In the genomic region with DNA sequence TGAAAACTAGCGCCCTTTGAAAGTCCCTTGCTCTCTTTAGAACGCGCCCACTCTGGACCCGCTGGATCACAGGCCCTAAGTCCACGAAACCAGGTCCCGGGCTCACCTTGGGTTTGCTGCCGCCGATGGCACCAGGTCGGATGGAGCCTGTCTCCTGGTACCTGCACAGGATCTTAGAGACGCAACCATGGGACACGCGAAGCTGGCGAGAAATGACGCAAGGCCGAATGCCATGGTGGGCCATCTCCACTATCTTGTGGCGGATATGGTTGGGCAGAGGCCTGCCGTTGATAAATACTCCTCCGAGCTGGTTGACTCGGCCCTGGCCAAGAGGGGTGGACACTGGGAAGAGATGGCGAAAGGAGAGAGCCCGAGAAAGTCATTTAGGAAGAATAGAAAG, we compare ENCODE assay signal across 14 mouse cellular contexts. TPM values are rescaled to one million over a fixed set of nuclear protein-coding genes. Genes with fewer than 3 reads are reported as not detected.
A peak's percentile ranks its signal among the peaks of the same experiment; 100 is the strongest.
DNase-seq lines count a peak whose midpoint lies in the region; ATAC-seq and TF ChIP-seq lines count a peak whose summit lies in the region.
"Had no signal": no experiment of that assay in that cellular context is flagged by ENCODE, and none has a peak within 500 bp of the region (broad histone marks: within the 10 kb centered on the region; RNA-seq: fewer than 3 reads in every experiment).

No protein-coding gene starts in this region.

- peaks cover 98% of the 10 kb centered on the region for H3K27me3 ChIP-seq in heart, embryonic 10.5 days (ENCODE audit: insufficient read depth, poor library complexity, severe bottlenecking)
- H3K27me3 ChIP-seq in embryonic facial prominence, embryonic 15.5 days = peaks cover 69% of the 10 kb centered on the region
- H3K27me3 ChIP-seq in limb, embryonic 13.5 days = peaks cover 98% of the 10 kb centered on the region
- peaks cover 28% of the 10 kb centered on the region for H3K27me3 ChIP-seq in neural tube, embryonic 14.5 days (ENCODE audit: control insufficient read depth, insufficient read depth, low read length)
- H3K27me3 ChIP-seq in kidney, adult 2 months (replicated peaks; ENCODE audit: control insufficient read depth, insufficient read depth, low read length) = peaks cover 12% of the 10 kb centered on the region; the same call in 1 of the 2 replicates

- no peak for TF ChIP-seq CTCF in kidney, adult 2 months (conservative IDR thresholded peaks at IDR 0.05; ENCODE audit: insufficient read depth, insufficient read length, low read depth, low read length)

- no peak overlapping the region for H3K4me3 ChIP-seq in heart, embryonic 10.5 days
- peak overlapping the region; percentile 61 for H3K4me3 ChIP-seq in embryonic facial prominence, embryonic 15.5 days (replicated peaks)
- 0 out of 2 replicates have a peak overlapping the region, but pooled peaks have one; percentile 5 for H3K4me3 ChIP-seq in limb, embryonic 13.5 days
- H3K4me3 ChIP-seq in neural tube, embryonic 14.5 days (ENCODE audit: low read depth, low read length) = peak overlapping the region; percentile 31
- H3K4me3 ChIP-seq in kidney, adult 2 months (ENCODE audit: insufficient read depth, low read depth, low read length) = no peak overlapping the region

- peak; percentile 68 for DNase-seq in heart, embryonic 10.5 days (ENCODE audit: low spot score)
- no peak for DNase-seq in heart, postnatal 4 days
- no peak for DNase-seq in lung, postnatal 10 days
- no peak for DNase-seq in kidney, adult 2 months
- no peak for DNase-seq in cerebellum, adult 9-11 months
- DNase-seq: adrenal gland, adult 8-10 months; gastrocnemius, postnatal 14 days; kidney, adult 18-20 months; liver, embryonic 13.5 days had no signal

- TF ChIP-seq POLR2A in kidney, adult 2 months (IDR thresholded peaks at IDR 0.05; ENCODE audit: low read depth, low read length) = no peak

- ATAC-seq in embryonic facial prominence, embryonic 15.5 days (ENCODE audit: insufficient number of reproducible peaks, low FRiP score, low TSS enrichment, low read depth) = no peak
- ATAC-seq in limb, embryonic 13.5 days (ENCODE audit: low FRiP score, low read depth) = no peak
- no peak for ATAC-seq in neural tube, embryonic 14.5 days (ENCODE audit: low read depth)
- ATAC-seq: Patski had no signal

- no peaks in the 10 kb centered on the region for H3K9me3 ChIP-seq in heart, embryonic 10.5 days
- no peaks in the 10 kb centered on the region for H3K9me3 ChIP-seq in embryonic facial prominence, embryonic 15.5 days (replicated peaks)
- H3K9me3 ChIP-seq in limb, embryonic 13.5 days = no peaks in the 10 kb centered on the region
- no peaks in the 10 kb centered on the region for H3K9me3 ChIP-seq in neural tube, embryonic 14.5 days (ENCODE audit: control insufficient read depth, low read length)
- H3K9me3 ChIP-seq: liver, embryonic 13.5 days had no signal

- peak overlapping the region; percentile 66 for H3K4me2 ChIP-seq in embryonic facial prominence, embryonic 15.5 days (replicated peaks)
- peak overlapping the region; percentile 35 for H3K4me2 ChIP-seq in limb, embryonic 13.5 days (replicated peaks)
- H3K4me2 ChIP-seq in neural tube, embryonic 14.5 days (ENCODE audit: low read depth, low read length) = peak overlapping the region; percentile 32; the same call in 1 of the 2 replicates
- H3K4me2 ChIP-seq: liver, embryonic 13.5 days had no signal

- H3K4me1 ChIP-seq in heart, embryonic 10.5 days = peaks cover 16% of the 10 kb centered on the region
- H3K4me1 ChIP-seq in embryonic facial prominence, embryonic 15.5 days = peaks cover 17% of the 10 kb centered on the region
- peaks cover 20% of the 10 kb centered on the region for H3K4me1 ChIP-seq in limb, embryonic 13.5 days
- H3K4me1 ChIP-seq in neural tube, embryonic 14.5 days (ENCODE audit: control insufficient read depth, insufficient read depth, low read length) = 0 out of 2 replicates have a peak, but pooled peaks cover 6% of the 10 kb centered on the region
- H3K4me1 ChIP-seq in kidney, adult 2 months (ENCODE audit: control insufficient read depth, insufficient read depth, low read length) = no peaks in the 10 kb centered on the region

- no peak overlapping the region for H3K27ac ChIP-seq in heart, embryonic 10.5 days
- peak overlapping the region; percentile 91 for H3K27ac ChIP-seq in embryonic facial prominence, embryonic 15.5 days (replicated peaks)
- H3K27ac ChIP-seq in limb, embryonic 13.5 days = no peak overlapping the region
- H3K27ac ChIP-seq in neural tube, embryonic 14.5 days (ENCODE audit: low read depth, low read length) = no peak overlapping the region
- no peak overlapping the region for H3K27ac ChIP-seq in kidney, adult 2 months (ENCODE audit: insufficient read depth, low read depth, low read length)
- H3K27ac ChIP-seq: liver, embryonic 13.5 days; macrophage had no signal

- H3K9ac ChIP-seq in embryonic facial prominence, embryonic 15.5 days = peak overlapping the region; percentile 66
- no peak overlapping the region for H3K9ac ChIP-seq in limb, embryonic 13.5 days
- H3K9ac ChIP-seq in neural tube, embryonic 14.5 days (replicated peaks; ENCODE audit: low read depth, low read length) = peak overlapping the region; percentile 33
- H3K9ac ChIP-seq: liver, embryonic 13.5 days had no signal

- 2% methylated on average over 21 of the region's 21 CpGs for WGBS in heart, embryonic 10.5 days
- 5% methylated on average over 21 of the region's 21 CpGs for WGBS in embryonic facial prominence, embryonic 15.5 days
- 2% methylated on average over 21 of the region's 21 CpGs for WGBS in limb, embryonic 13.5 days
- WGBS in neural tube, embryonic 14.5 days = 2% methylated on average over 21 of the region's 21 CpGs
- WGBS in kidney, adult 2 months = 7% methylated on average over 21 of the region's 21 CpGs

- H3K36me3 ChIP-seq in heart, embryonic 10.5 days = no peaks in the 10 kb centered on the region
- H3K36me3 ChIP-seq in embryonic facial prominence, embryonic 15.5 days = no peaks in the 10 kb centered on the region
- H3K36me3 ChIP-seq in limb, embryonic 13.5 days = no peaks in the 10 kb centered on the region
- no peaks in the 10 kb centered on the region for H3K36me3 ChIP-seq in neural tube, embryonic 14.5 days (ENCODE audit: control insufficient read depth, insufficient read depth, low read length)
- H3K36me3 ChIP-seq in kidney, adult 2 months (ENCODE audit: control insufficient read depth, insufficient read depth, low read length) = no peaks in the 10 kb centered on the region
- H3K36me3 ChIP-seq: liver, embryonic 13.5 days had no signal

RNA-seq across cellular contexts. Expression of a gene that starts 1.8 kb away (rescaled TPM):
- polyA plus RNA-seq in heart, embryonic 10.5 days (2016; fragmentation: Nextera tagmentation; extraction: Ambion mirVana) = 0.28 and 1.9 TPM in 2 replicates
- under 1 TPM in 1 of 2 experiments, not detected in 1; 0.11 TPM for total RNA-seq in heart, postnatal 4 days (2021)
- 47.0 and 47.2 TPM in 2 replicates for polyA plus RNA-seq in embryonic facial prominence, embryonic 15.5 days (2015; fragmentation: Nextera tagmentation; extraction: Ambion mirVana)
- 0.95 and 1.1 TPM in 2 replicates for polyA plus RNA-seq in limb, embryonic 13.5 days (2015; fragmentation: Nextera tagmentation; extraction: Ambion mirVana)
- 4.6 and 6.3 TPM in 2 replicates for polyA plus RNA-seq in neural tube, embryonic 14.5 days (2014; fragmentation: Nextera tagmentation; extraction: Ambion mirVana)
- 0.08 TPM in 1 of 2 replicates, not detected in the other for polyA plus RNA-seq in kidney, adult 2 months (2012; rRNA removed)
- total RNA-seq: adrenal gland, adult 8-10 months; gastrocnemius, postnatal 14 days had no signal
- polyA plus RNA-seq: macrophage had no signal

Comparison
In these comparisons a context has a peak if more than half of its experiments do, and no peak if none do; other contexts are left out.
1. H3K4me3 ChIP-seq: peak in embryonic facial prominence, embryonic 15.5 days (single experiment), limb, embryonic 13.5 days (single experiment) and neural tube, embryonic 14.5 days (single experiment); none in heart, embryonic 10.5 days (single experiment) and kidney, adult 2 months (single experiment).
2. Peak in every context shown above with its lines, with median percentiles within 50 percentile points of each other: H3K4me2 ChIP-seq.